Mouse (Mus musculus) embryo, embryonic 9.5 days (tissue): ENCODE data around the gene Bicral.
"Not testable (repeated sequence)": the region's sequence is repeated elsewhere in the genome, so short reads cannot be mapped to it uniquely, and the experiment has no call there.

Experiments used
- DNase-seq: peaks from one replicate; pipeline ENCODE4 v3.0.0-alpha.2; 2017; ENCODE audit errors: extremely low spot score

The Bicral gene

GRCm38 (mm10) chr17:46797386-46797785 lies 60.9 kb downstream of the Bicral start:
- peak; percentile 34 for DNase-seq

GRCm38 (mm10) chr17:46796743-46797142 lies 61.5 kb downstream of the Bicral start:
- DNase-seq: no peak

GRCm38 (mm10) chr17:46792963-46793362 lies 65.3 kb downstream of the Bicral start:
- no peak for DNase-seq

- not testable (repeated sequence) for DNase-seq
These were observed 70.3 kb downstream of the Bicral start for GRCm38 (mm10) chr17:46787974-46788373.

GRCm38 (mm10) chr17:46786952-46787351 lies 71.3 kb downstream of the Bicral start:
- DNase-seq: no peak

- DNase-seq: no peak
These were observed 75.1 kb downstream of the Bicral start for GRCm38 (mm10) chr17:46783222-46783565.

GRCm38 (mm10) chr17:46782341-46783221 lies 75.7 kb downstream of the Bicral start, which contains the start of gene Rpl7l1:
Gene Rpl7l1, minus strand, starts transcription at chr17:46782672.
- DNase-seq: peak; percentile 94

- no peak for DNase-seq
These were observed 76.4 kb downstream of the Bicral start for GRCm38 (mm10) chr17:46781876-46782275.

- no peak for DNase-seq
These were observed 82.2 kb downstream of the Bicral start for GRCm38 (mm10) chr17:46776087-46776486.

GRCm38 (mm10) chr17:46775070-46775469 lies 83.2 kb downstream of the Bicral start:
- DNase-seq: no peak

- DNase-seq: no peak
These were observed 84.2 kb downstream of the Bicral start for GRCm38 (mm10) chr17:46774131-46774472.

- peak; percentile 52 for DNase-seq
These were observed 84.8 kb downstream of the Bicral start for GRCm38 (mm10) chr17:46773278-46774130.

GRCm38 (mm10) chr17:46772404-46773277 lies 85.6 kb downstream of the Bicral start, which contains the start of gene 2310039H08Rik:
Gene 2310039H08Rik, plus strand, starts transcription at chr17:46772635.
- peak; percentile 92 for DNase-seq

- DNase-seq: no peak
These were observed 86.3 kb downstream of the Bicral start for GRCm38 (mm10) chr17:46772038-46772403.

GRCm38 (mm10) chr17:46771616-46772015 lies 86.7 kb downstream of the Bicral start:
- DNase-seq: no peak

GRCm38 (mm10) chr17:46771025-46771424 lies 87.3 kb downstream of the Bicral start:
- DNase-seq: no peak

- no peak for DNase-seq
These were observed 87.7 kb downstream of the Bicral start for GRCm38 (mm10) chr17:46770546-46770945.

GRCm38 (mm10) chr17:46767868-46768267 lies 90.4 kb downstream of the Bicral start:
- DNase-seq: no peak

GRCm38 (mm10) chr17:46764916-46765315 lies 93.4 kb downstream of the Bicral start:
- DNase-seq: not testable (repeated sequence)

GRCm38 (mm10) chr17:46763544-46763943 lies 94.7 kb downstream of the Bicral start, which contains the start of gene Ptcra:
Gene Ptcra, minus strand, starts transcription at chr17:46763712.
- DNase-seq: no peak

GRCm38 (mm10) chr17:46758753-46759152 lies 99.5 kb downstream of the Bicral start:
- no peak for DNase-seq
